Mouse (Mus musculus) cerebellum, adult 2 months (tissue): ENCODE data around the gene Thoc6. TPM values are rescaled to one million over a fixed set of nuclear protein-coding genes. Genes with fewer than 3 reads are reported as not detected.
A peak's percentile ranks its signal among the peaks of the same experiment; 100 is the strongest.

Source experiments
- DNase-seq, 2 experiments: peaks; one replicate each; pipeline ENCODE4 v3.0.0; 2021
- H3K27ac ChIP-seq: fragments of 200-500 bp; 2 replicates; pipeline ENCODE4 v1.5.1; 2012; ENCODE audit warnings: low read length, control low read depth, inconsistent platforms; ENCODE audit not compliant: insufficient read depth
- H3K27me3 ChIP-seq: fragments of 200-500 bp; 2 replicates; pipeline ENCODE4 v1.6.1; 2012; ENCODE audit warnings: inconsistent platforms, mild to moderate bottlenecking, low read length, moderate library complexity; ENCODE audit not compliant: control insufficient read depth, insufficient read depth
- H3K4me1 ChIP-seq: fragments of 200-500 bp; 2 replicates; pipeline ENCODE4 v1.6.1; 2011; ENCODE audit warnings: low read length; ENCODE audit not compliant: control insufficient read depth, insufficient read depth
- H3K4me3 ChIP-seq: fragments of 200-500 bp; replicated peaks from 2 replicates; pipeline ENCODE3; 2011; ENCODE audit warnings: mild to moderate bottlenecking, low read depth, low read length, control low read depth; ENCODE audit not compliant: insufficient read depth
- CTCF ChIP-seq: fragments of 200-500 bp; IDR thresholded peaks from 2 replicates; pipeline ENCODE4 v1.5.1; 2011; ENCODE audit warnings: low read depth, mild to moderate bottlenecking, control low read depth, low read length, moderate library complexity, borderline replicate concordance; ENCODE audit not compliant: insufficient read depth
- POLR2A ChIP-seq: fragments of 200-500 bp; IDR thresholded peaks from 2 replicates; pipeline ENCODE4 v1.6.1; 2011; ENCODE audit warnings: low read length, control low read depth, borderline replicate concordance; ENCODE audit not compliant: insufficient read depth
- WGBS: fragments of 180-500 bp; shearing (Covaris S2); methylation state at CpG from one replicate; pipeline ENCODE4 v1.1.7; 2018; 5-methylcytosine and 5-hydroxymethylcytosine counted together
- polyA plus RNA-seq: library from polyadenylated mRNA; depleted of rRNA; stranded (reverse); fragments of >200 nt; gene quantifications from 2 replicates; pipeline ENCODE4 v1.2.3, GENCODE M21; 2012

The Thoc6 gene
- polyA plus RNA-seq, 1 experiment = 17.1 TPM

DNA sequence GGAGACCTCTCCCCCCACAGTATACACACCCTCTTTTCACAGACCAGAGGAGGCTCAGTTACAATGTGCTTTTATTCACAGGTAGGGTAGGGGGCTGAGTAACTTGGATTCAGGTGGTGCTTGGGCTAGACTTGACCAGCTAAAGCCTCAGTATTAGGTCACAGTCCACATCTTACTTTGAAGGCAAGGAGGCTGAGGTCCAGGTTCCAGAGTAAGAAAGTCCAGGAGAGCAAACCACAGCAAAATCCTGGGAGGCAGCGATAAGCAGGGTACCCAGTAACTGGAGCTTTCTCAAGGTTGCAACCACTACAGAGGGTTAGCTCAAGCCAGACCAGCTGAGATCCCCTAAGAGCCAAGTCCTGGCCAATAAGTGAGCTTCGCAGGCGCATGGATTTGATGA lies 8.8 kb upstream of the Thoc6 start:
- TF ChIP-seq POLR2A (no peak), CTCF (no peak)
- Histone ChIP-seq H3K27ac (no peak overlapping the region), H3K4me1 (peaks cover 5% of the 10 kb centered on the region; the same call in 1 of the 2 replicates), H3K4me3 (no peak overlapping the region), H3K27me3 (no peaks in the 10 kb centered on the region)
- WGBS = 64% methylated on average over 3 of the region's 3 CpGs
- DNase-seq = no peak

DNA sequence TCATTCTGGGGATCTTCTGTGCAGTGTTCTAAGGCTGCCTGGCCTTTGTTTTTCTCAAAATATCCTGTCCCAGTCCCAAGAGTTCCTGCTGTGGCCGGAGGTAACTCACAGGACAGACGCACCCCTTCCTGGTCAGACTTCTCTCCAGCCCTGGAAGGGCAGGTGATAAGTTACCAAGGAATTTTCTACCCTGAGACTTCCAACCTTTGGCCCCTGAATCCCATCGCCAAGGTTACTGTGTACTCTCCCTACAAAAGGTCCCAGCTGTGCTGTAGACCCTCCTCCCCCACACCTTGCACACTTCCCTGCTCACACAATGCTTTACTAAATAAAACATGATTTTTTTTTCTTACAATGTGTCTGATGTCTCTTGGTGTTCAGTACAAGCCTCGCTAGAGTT lies 8.4 kb upstream of the Thoc6 start:
- no peak overlapping the region for H3K27ac ChIP-seq
- no peak for DNase-seq
- no peaks in the 10 kb centered on the region for H3K27me3 ChIP-seq
- peaks cover 5% of the 10 kb centered on the region; the same call in 1 of the 2 replicates for H3K4me1 ChIP-seq
- no peak for TF ChIP-seq POLR2A
- TF ChIP-seq CTCF = no peak
- H3K4me3 ChIP-seq = no peak overlapping the region
- WGBS = 71% methylated on average over 4 of the region's 4 CpGs

DNA sequence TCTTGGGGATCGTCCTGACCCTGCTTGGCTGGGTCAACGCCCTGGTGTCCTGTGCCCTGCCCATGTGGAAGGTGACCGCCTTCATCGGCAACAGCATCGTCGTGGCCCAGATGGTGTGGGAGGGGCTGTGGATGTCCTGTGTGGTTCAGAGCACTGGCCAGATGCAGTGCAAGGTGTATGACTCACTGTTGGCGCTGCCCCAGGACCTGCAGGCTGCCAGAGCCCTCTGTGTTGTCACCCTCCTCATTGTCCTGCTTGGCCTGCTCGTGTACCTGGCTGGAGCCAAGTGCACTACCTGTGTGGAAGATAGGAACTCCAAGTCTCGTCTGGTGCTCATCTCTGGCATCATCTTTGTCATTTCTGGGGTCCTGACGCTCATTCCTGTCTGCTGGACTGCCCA lies 7.4 kb upstream of the Thoc6 start:
- peaks cover 5% of the 10 kb centered on the region; the same call in 1 of the 2 replicates for H3K4me1 ChIP-seq
- DNase-seq = no peak
- H3K27ac ChIP-seq = no peak overlapping the region
- no peaks in the 10 kb centered on the region for H3K27me3 ChIP-seq
- TF ChIP-seq CTCF = no peak
- TF ChIP-seq POLR2A = no peak
- H3K4me3 ChIP-seq = no peak overlapping the region
- 59% methylated on average over 10 of the region's 10 CpGs for whole genome bisulfite sequencing

DNA sequence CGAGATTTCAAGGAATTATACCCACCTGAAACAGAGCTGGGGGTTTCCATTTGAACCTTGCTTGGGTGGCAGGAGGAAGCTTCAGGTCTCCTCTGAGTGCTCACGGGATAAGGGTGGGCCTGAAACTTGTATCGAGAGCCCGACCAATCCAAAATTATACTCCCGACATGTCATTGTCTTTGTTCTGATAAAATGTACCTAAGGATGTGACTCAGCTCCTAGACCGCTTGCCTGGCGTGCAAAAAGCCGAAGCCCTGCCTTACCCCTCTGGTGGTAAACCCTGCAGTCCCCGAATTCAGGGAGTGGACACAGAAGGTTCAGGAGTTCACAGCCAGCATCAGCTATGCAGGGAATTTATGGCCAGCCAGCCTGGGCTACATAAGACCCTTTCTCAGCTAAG lies 6.7 kb upstream of the Thoc6 start:
- Histone ChIP-seq H3K27me3 (no peaks in the 10 kb centered on the region), H3K4me3 (no peak overlapping the region), H3K27ac (no peak overlapping the region), H3K4me1 (peaks cover 5% of the 10 kb centered on the region)
- no peak for DNase-seq
- WGBS = 91% methylated on average over 9 of the region's 9 CpGs
- TF ChIP-seq CTCF = no peak

DNA sequence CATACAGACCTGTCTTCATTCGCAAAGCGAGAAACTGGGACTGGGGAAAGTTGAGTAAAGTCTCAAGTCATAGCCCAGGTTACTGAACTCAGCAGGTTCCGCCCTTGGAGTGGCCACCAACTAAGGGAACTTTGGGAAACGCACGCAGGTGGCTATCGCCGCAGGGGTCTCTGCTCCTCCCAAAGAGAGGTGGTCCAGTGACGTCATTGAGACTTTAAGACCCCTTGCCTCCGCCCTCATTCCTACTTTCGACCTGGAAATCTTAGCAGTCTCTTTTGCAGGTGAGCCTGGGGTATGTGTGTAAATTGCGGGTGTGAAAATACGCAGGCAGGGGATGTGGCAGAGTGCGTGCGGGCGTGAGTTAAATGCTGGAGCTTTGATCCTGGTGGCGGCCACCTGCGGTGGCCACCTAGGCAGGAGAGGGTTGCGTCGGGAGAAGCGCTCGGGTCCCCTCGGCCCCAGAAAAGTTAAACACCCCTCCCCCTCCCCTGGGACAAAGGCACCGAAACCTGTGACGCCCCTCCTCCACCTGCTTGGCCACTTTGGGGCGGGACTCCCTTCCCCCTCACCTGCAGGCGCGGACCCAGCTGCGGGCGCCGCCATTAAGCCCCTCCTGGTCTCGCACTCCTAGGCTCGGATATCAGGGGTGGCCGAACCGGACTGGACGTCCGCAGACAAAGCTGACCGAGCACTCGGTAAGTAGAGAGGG lies 5.6 kb upstream of the Thoc6 start, which contains the start of gene Cldn6:
Cldn6 (plus strand) TSS at position 123 of the 709 bp plus-strand sequence.
- DNase-seq = no peak
- WGBS = 5% methylated on average over 38 of the region's 38 CpGs
- Histone ChIP-seq H3K4me1 (peaks cover 5% of the 10 kb centered on the region), H3K27ac (no peak within 1 kb of the TSS), H3K27me3 (no peaks in the 10 kb centered on the region), H3K4me3 (peak within 1 kb of the TSS; percentile 5)
- TF ChIP-seq POLR2A = no peak
- TF ChIP-seq CTCF = no peak

DNA sequence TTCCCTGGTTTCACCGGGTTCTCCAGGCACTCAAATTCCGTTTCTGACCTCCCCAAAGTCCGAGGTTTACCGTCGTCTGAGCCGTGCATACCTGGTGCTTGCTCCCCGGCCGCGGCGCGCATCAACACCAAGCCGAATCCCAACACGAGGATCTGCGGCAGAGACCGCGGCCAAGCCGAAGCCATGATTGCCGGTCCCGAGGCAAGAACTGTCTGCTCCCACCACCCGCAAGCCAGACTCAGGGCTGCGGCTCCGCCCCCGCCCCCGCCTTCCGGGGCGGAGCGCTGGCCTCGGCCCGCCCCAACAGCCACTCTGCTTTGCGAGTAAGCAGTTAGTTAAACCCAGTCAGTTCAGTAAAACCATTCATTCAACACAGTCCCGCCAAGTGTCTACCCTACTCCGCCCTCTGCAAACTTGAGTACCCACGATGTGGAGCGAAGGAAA lies 3.6 kb upstream of the Thoc6 start, which contains the start of gene Tnfrsf12a:
Tnfrsf12a (minus strand) TSS at position 233 of the 444 bp plus-strand sequence.
- Histone ChIP-seq H3K27me3 (no peaks in the 10 kb centered on the region), H3K4me3 (peak within 1 kb of the TSS; percentile 67), H3K4me1 (no peaks in the 10 kb centered on the region; the same call in none of the 2 replicates), H3K27ac (peak within 1 kb of the TSS; percentile 60)
- DNase-seq = peak; percentile 87 to 91
- under 1% methylated on average over 34 of the region's 34 CpGs for WGBS
- TF ChIP-seq CTCF (no peak), POLR2A (peak; percentile 94)

DNA sequence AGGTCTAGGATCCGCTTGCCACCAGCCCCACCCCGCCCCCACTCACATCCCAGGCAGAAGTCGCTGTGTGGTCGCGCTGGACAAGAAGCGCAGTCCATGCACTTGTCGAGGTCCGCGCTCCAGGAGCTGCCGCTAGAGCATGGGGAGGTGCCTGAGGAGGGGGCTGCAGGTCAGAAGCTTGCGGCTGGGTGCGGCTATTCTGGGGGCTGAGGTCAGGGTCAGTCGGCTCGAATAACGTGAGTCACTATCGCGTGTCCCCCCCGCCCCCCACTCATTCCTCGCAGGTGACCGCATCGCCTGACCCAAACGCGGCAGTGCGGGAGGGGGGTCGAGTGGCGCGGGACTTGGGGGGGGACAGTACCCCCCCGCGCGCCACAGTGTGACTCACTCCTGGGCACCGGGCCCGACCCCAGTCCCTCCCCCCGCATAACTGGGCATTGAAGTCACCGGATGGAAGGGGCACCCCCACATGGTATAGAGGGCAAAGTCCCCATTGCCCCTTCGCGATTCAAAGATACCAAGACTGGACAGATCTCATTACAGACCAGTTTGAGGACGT lies 2.9 kb upstream of the Thoc6 start:
- peak overlapping the region; percentile 67 for H3K4me3 ChIP-seq
- DNase-seq = peak; percentile 77 to 78
- H3K27me3 ChIP-seq = no peaks in the 10 kb centered on the region
- H3K27ac ChIP-seq = peak overlapping the region; percentile 60
- H3K4me1 ChIP-seq = no peaks in the 10 kb centered on the region; the same call in none of the 2 replicates
- under 1% methylated on average over 37 of the region's 37 CpGs for WGBS
- TF ChIP-seq POLR2A (no peak), CTCF (no peak)
